Mouse (Mus musculus) ES-Bruce4 (cell line): ENCODE measurements around the gene Pus3. TPM values are rescaled to one million over a fixed set of nuclear protein-coding genes. Genes with fewer than 3 reads are reported as not detected.

Source experiments
- H3K27ac ChIP-seq: 2 replicates; pipeline ENCODE4 v1.5.1; 2012; ENCODE audit warnings: low read length, inconsistent platforms; ENCODE audit not compliant: insufficient read depth
- H3K27me3 ChIP-seq: 2 replicates; pipeline ENCODE4 v1.6.1; 2012; ENCODE audit warnings: mild to moderate bottlenecking, low read length, inconsistent platforms; ENCODE audit not compliant: control insufficient read depth, poor library complexity, insufficient read depth, severe bottlenecking
- H3K36me3 ChIP-seq: 2 replicates; pipeline ENCODE4 v1.6.1; 2012; ENCODE audit warnings: inconsistent platforms, mild to moderate bottlenecking, low read length, moderate library complexity; ENCODE audit not compliant: control insufficient read depth, poor library complexity, insufficient read depth, severe bottlenecking
- H3K4me1 ChIP-seq: one replicate; pipeline ENCODE4 v1.8.1; 2011; ENCODE audit warnings: low read length; ENCODE audit not compliant: control insufficient read depth, insufficient read depth
- H3K4me3 ChIP-seq: 2 replicates; pipeline ENCODE4 v1.5.1; 2011; ENCODE audit warnings: low read depth, mild to moderate bottlenecking, low read length
- H3K9ac ChIP-seq: 2 replicates; pipeline ENCODE4 v1.6.1; 2012; ENCODE audit warnings: low read depth, mild to moderate bottlenecking, inconsistent platforms; ENCODE audit not compliant: poor library complexity, severe bottlenecking
- H3K9me3 ChIP-seq: replicated peaks from 2 replicates; pipeline ENCODE4 v1.6.1; 2012; ENCODE audit warnings: mild to moderate bottlenecking, low read length, inconsistent platforms; ENCODE audit not compliant: control insufficient read depth, poor library complexity, insufficient read depth, severe bottlenecking
- CTCF ChIP-seq: IDR thresholded peaks from one replicate; pipeline ENCODE4 v1.8.1; 2011; ENCODE audit warnings: low read depth, low read length
- EP300 ChIP-seq: IDR thresholded peaks from 2 replicates; pipeline ENCODE4 v1.6.1; 2011; ENCODE audit warnings: low read depth, low read length; ENCODE audit not compliant: insufficient read depth
- POLR2A ChIP-seq: IDR thresholded peaks from one replicate; pipeline ENCODE4 v1.8.1; 2011; ENCODE audit warnings: low read length; ENCODE audit not compliant: insufficient read depth
- polyA plus RNA-seq: library from polyadenylated mRNA; stranded (reverse); fragments of >200 nt; gene quantifications from 2 replicates; pipeline ENCODE4 v1.2.4, GENCODE M21; 2011; ENCODE audit warnings: low read depth; ENCODE audit not compliant: missing spikeins, insufficient read depth, insufficient read length

The Pus3 gene
- polyA plus RNA-seq, 1 experiment: 20.3 TPM

- H3K4me1 ChIP-seq: no peaks in the 10 kb centered on the region
- TF ChIP-seq EP300 (no peak), CTCF (peak; percentile 54), POLR2A (no peak)
- H3K36me3 ChIP-seq: no peaks in the 10 kb centered on the region
- H3K27me3 ChIP-seq: no peaks in the 10 kb centered on the region
- no peak overlapping the region for H3K27ac ChIP-seq
- no peak overlapping the region for H3K4me3 ChIP-seq
- no peak overlapping the region for H3K9ac ChIP-seq
- H3K9me3 ChIP-seq: no peaks in the 10 kb centered on the region
These were observed 16.9 kb upstream of the Pus3 start for GRCm38 (mm10) chr9:35541488-35541887.

GRCm38 (mm10) chr9:35541941-35542340 is 16.5 kb upstream of the Pus3 start:
- no peaks in the 10 kb centered on the region for H3K36me3 ChIP-seq
- no peak overlapping the region for H3K4me3 ChIP-seq
- no peaks in the 10 kb centered on the region for H3K4me1 ChIP-seq
- H3K27me3 ChIP-seq: no peaks in the 10 kb centered on the region
- TF ChIP-seq CTCF (no peak), POLR2A (no peak), EP300 (no peak)
- H3K9ac ChIP-seq: no peak overlapping the region
- no peaks in the 10 kb centered on the region for H3K9me3 ChIP-seq
- H3K27ac ChIP-seq: no peak overlapping the region

GRCm38 (mm10) chr9:35543099-35543860 is 15.1 kb upstream of the Pus3 start:
- no peak overlapping the region for H3K27ac ChIP-seq
- no peaks in the 10 kb centered on the region for H3K9me3 ChIP-seq
- TF ChIP-seq CTCF: no peak
- TF ChIP-seq EP300: no peak
- TF ChIP-seq POLR2A: no peak
- H3K36me3 ChIP-seq: no peaks in the 10 kb centered on the region
- H3K9ac ChIP-seq: no peak overlapping the region
- H3K4me3 ChIP-seq: no peak overlapping the region
- H3K27me3 ChIP-seq: no peaks in the 10 kb centered on the region
- no peaks in the 10 kb centered on the region for H3K4me1 ChIP-seq

- no peaks in the 10 kb centered on the region for H3K4me1 ChIP-seq
- no peak overlapping the region for H3K4me3 ChIP-seq
- H3K27ac ChIP-seq: no peak overlapping the region
- no peaks in the 10 kb centered on the region for H3K36me3 ChIP-seq
- no peaks in the 10 kb centered on the region for H3K9me3 ChIP-seq
- H3K27me3 ChIP-seq: no peaks in the 10 kb centered on the region
- no peak overlapping the region for H3K9ac ChIP-seq
- no peak for TF ChIP-seq EP300
- TF ChIP-seq CTCF: no peak
- no peak for TF ChIP-seq POLR2A
These were observed 13.7 kb upstream of the Pus3 start for GRCm38 (mm10) chr9:35544666-35545065.

GRCm38 (mm10) chr9:35545704-35546103 is 12.7 kb upstream of the Pus3 start:
- Histone ChIP-seq H3K27me3 (no peaks in the 10 kb centered on the region), H3K9me3 (no peaks in the 10 kb centered on the region), H3K27ac (no peak overlapping the region), H3K36me3 (no peaks in the 10 kb centered on the region), H3K4me3 (no peak overlapping the region), H3K4me1 (no peaks in the 10 kb centered on the region), H3K9ac (no peak overlapping the region)
- TF ChIP-seq CTCF: peak; percentile 15
- no peak for TF ChIP-seq EP300

GRCm38 (mm10) chr9:35546745-35547144 is 11.7 kb upstream of the Pus3 start:
- Histone ChIP-seq H3K4me3 (no peak overlapping the region), H3K9me3 (no peaks in the 10 kb centered on the region), H3K27ac (no peak overlapping the region), H3K27me3 (no peaks in the 10 kb centered on the region), H3K9ac (no peak overlapping the region), H3K4me1 (no peaks in the 10 kb centered on the region), H3K36me3 (no peaks in the 10 kb centered on the region)
- no peak for TF ChIP-seq CTCF
- no peak for TF ChIP-seq EP300
- TF ChIP-seq POLR2A: no peak
